Mouse (Mus musculus): Measurements from ENCODE around the gene Phf20.

DNA sequence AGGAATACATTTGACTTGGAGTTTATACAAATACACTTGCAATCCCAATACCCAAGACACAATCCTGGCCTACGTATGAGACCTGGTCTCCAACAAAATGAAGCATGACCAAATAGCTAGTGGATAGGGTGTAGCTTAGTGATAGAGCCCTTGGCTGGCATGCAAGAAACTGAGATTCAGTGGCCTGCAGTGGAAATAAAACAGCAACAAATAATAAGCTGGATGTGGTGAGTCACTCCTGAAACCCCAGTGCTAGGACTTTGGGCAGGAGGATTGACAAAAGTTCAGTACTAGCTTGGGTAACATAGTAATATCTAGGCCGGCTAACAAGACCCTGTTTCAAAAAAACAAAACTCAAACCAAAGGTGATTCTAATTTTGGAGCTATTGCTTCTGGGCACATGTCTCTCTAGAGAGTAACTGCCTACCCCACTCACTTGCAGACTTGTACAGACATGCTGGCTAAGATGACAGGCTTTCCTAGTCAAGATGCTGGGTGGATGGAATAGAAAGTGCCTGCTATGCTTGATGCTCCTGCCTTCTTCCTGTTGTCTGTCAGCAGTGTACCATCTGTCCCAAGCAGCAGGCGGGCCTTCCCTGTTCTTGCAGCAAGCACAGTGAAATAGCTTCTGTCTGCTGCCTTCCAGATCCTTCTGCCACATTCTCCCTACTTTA lies 37.1 kb downstream of the Phf20 start:
- no peak for TF ChIP-seq GATA1 (IDR thresholded peaks at IDR 0.05; ENCODE audit: borderline replicate concordance, low read length)
- TF ChIP-seq FLI1 (IDR thresholded peaks at IDR 0.05; ENCODE audit: low read length): no peak
